Mouse (Mus musculus) left cerebral cortex, postnatal 36 days (tissue): Measurements from ENCODE around the gene Myh9. TPM values are rescaled to one million over a fixed set of nuclear protein-coding genes. Genes with fewer than 3 reads are reported as not detected.
A peak's percentile ranks its signal among the peaks of the same experiment; 100 is the strongest.

Experiments
- DNase-seq, 2 experiments: peaks; one replicate each; pipeline ENCODE4 v3.0.0; 2021 to 2022; ENCODE audit warnings: low spot score in 2 of 2, mixed read lengths in 1 of 2
- intact Hi-C: fragments of 180-260 bp; cut with DNase I; formaldehyde crosslinking; loops from one replicate; pipeline ENCODE4 v1.15.1; 2025
- total RNA-seq, 2 experiments: library from RNA; stranded (reverse); gene quantifications; 2 replicates each; pipeline ENCODE4 v1.2.3; 2021

Gene Myh9
- total RNA-seq, 2 experiments from 2014 or later = 58.0 to 77.6 TPM

DNA sequence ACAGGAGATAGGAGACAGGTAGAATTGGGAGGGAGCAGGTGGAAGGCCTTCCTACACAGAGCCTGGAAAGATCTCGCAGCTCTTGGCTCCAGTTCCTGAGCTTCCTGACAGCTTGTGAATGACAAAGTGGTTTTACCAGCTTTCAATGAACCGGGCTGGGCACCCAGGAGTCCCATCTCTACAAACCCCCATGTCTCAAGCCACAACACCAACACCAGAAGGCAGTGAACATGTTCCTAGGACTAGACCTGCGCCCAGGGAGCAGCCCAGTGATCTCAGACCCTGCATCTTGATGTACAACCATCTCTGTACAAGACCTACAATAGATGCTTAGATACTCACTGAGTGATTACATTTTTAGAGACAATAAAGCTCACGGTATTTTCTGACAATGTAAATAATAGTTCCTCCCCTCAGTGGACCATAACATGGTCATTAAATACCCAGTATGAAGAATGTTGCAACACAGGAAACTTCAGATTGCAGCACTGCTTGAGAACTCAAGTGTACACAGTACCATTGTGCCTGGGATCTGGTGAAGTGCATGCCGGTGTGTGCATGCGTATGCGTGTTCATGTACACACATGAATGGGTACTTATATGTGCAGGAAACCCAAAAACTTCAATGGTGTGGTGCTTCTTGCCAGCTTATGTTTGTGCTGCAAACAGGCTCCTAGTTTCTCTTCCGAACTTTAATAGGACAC lies 10.1 kb downstream of the Myh9 start:
- intact Hi-C loops = no loop called here
- no peak for DNase-seq

DNA sequence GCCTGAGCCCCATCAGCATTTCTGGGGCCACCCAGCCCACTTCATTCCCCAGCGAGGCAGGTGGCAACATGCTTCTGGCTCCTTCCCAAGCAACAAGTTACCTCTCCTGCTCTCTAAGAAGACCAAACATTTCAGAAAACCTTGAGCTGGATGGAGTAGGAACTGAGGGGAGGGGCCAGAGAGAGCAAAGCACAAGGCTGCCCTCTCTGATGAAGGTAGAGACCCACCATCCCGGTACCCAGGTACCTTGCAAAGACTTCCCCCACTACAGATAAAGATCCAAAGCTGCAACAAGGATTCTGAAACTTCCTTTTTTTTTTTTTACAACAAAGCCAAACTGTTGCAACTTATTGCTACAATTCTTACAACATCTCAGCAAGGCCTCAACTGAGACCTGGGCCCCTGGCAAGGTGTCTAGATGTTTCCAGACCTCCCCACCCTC lies 10.8 kb downstream of the Myh9 start:
- no peak for DNase-seq
- intact Hi-C loops = no loop called here

DNA sequence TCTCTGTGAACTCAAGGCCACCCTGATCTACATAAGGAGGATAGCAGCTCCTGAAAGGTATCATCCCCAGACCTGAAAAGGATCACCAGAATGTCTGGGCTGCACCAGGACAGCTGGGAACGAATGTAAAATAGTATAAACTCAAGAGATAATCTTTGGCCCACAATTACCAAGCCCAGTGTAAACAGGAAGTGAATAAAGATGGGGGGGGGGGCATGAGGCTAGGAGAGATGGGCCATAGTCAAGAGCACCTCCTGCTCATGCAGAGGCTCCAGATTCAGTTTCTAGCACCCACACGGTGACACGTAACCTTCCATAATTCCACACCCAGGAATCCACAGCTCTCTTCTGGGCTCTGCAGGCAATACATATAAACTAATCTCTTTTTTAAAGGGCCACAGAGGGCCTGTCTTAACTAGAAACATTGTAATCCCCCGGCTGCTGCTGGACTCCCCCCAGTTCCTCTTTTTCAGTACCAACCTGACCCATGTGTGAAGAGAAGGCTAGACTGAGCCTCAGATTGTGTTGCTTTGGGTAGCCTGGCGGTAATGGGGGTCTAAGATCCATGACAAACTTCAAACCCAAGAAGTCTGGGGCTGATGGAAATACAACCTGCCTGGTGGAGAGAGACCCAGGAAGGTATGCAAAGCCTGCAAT lies 11.4 kb downstream of the Myh9 start:
- no peak for DNase-seq
- intact Hi-C loops = no loop called here

DNA sequence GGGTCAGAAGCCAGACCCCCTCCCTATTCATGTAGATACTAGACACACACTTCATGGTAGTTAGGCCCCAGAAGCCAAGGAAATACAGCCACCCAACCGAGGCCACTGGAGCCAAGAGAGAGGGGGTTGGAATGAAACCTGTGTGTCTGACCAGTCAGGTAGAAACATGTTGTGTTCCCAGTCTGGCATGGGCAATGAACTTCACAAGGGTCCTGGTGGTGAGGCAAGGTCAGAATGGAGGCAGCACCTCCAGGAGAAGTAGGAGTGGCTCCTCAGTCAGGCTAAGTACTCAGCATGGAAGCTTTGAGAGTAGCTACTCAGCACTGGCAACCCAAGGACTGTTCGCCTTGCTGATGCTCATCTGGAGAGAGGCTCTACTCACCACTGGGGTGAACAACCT lies 12.4 kb downstream of the Myh9 start:
- intact Hi-C loops = no loop called here
- no peak for DNase-seq

DNA sequence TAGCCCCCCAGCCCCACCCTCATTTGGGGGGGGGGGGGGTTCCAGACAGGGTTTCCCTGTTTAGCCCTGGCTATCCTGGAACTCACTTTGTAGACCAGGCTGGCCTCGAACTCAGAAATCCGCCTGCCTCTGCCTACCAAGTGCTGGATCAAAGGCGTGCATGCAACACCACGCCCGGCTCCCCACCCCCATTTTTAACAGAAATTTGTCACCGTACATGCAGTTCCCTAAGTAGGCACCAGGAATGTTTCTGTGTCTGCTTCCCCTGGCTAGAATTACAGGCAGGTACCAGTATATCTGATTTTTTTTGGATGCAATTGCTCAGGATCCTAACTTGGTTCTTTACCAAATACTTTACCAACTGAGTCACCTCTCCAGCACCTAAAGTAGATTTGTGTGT lies 13.1 kb downstream of the Myh9 start:
- intact Hi-C loops = no loop called here
- DNase-seq = no peak

DNA sequence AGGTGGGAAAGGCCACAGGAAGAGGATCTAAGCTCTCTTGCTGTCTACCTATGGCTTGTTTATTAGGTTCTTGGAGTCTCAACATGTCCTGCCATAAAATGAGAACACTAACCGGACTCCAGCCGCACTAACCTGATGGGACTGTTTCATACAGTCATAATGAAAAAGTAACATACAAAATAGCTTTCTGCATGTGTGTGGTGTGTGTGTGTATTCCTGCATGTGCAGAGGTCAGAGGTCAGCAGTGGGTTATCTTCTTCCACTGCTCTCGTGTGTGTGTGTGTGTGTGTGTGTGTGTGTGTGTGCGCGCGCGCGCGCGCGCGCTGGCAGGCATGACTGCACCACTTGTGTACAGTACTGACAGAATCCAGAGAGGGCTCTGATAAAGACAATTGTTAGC lies 13.7 kb downstream of the Myh9 start:
- intact Hi-C loops = no loop called here
- DNase-seq = no peak

DNA sequence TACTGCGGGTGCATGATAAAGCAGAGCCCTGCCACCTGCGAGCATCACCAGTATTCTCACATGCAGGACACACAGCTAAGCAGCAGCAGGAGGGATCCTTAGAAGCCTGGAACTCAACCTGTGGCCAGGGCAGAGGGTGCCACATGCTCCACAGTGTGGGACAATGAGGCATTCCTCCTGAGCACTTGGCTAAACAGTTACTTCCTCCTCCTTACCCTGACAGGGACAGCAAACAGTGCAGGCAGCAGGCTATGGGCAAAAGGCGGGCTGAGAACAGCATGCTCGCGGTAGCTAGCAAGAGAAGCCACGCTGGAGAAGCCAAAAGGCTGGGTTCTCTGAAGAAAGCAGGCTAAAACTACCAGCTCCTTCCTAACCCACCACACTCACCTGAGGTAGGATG lies 14.2 kb downstream of the Myh9 start:
- no peak for DNase-seq
- intact Hi-C loops = no loop called here

DNA sequence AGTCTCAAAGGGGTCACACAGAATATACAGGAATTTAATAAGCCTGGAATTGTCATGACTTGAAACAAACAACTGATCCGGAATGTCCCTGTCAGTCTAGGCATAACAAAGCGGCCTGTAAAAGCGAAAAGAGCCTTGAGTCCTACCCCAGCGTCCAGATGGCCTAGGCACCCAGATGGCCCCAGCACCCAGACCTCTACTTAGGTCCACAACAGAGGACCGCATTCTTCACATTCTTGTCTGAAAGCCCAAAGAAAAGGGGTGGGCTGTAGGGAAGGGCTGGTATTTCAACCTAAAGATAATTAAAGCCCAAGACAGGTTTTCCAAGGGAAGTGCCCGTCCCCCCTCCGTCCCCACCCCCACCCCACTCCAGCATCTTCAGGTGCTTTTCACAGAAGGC lies 14.6 kb downstream of the Myh9 start:
- DNase-seq = no peak
- intact Hi-C loops = no loop called here

DNA sequence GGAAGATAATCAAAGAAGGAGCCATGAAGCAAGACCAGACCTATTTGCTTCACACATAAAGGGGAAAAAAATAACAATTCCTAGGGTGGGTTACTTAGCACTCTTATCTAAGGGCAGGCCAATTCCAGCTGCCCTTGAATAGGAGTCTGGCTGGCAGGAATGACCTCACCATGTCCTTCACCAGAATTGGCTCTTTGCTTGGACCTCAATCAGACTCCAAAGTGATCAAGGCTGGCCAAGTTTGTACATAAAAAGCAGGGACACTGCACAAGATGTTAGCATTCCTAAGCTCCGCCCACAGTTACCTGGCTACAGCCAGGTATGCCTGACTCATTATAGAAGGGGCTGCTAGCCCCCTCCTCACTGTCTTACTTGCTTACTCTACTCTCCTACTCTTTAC lies 16.6 kb downstream of the Myh9 start:
- intact Hi-C loops = no loop called here
- no peak for DNase-seq

DNA sequence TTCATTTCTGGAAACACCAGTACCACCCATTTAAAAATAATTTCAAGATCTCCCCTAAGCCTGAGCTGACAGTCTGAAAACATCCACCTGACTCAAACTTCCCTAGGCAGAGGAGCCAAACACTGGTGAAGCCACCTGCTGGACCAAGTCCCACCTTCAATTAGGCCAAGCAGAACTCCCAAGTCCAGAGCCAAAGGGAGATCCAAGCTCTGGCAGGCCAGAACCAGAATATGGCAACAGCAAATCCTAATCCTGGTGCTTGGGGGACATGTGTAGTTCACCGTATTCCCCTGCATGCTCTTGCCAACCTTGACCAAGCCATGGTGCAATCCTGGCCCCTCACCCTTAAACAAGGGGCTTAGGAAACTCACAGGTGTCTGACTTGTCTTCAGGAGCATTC lies 17.7 kb downstream of the Myh9 start:
- DNase-seq = no peak
- intact Hi-C loops = no loop called here

DNA sequence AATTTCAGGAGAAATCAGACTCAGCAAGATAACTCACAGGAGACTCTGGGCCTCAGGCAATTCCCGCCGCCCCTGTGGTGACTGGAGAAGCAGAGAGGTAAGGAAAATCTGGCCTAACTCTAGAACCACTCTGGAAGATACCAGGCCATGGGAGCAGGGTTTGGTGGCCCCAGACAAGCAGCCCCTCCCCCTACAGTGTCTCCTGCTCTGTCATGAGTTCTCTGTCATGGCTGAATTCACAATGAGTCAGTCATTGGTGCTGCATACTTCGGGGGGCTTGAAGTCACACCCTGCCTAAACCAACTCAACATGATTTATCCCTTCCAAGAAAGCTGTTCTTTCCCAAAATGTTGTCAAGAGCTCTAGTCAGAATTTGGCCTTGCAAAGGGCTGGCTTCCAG lies 18.3 kb downstream of the Myh9 start:
- DNase-seq = no peak
- intact Hi-C loops = no loop called here

DNA sequence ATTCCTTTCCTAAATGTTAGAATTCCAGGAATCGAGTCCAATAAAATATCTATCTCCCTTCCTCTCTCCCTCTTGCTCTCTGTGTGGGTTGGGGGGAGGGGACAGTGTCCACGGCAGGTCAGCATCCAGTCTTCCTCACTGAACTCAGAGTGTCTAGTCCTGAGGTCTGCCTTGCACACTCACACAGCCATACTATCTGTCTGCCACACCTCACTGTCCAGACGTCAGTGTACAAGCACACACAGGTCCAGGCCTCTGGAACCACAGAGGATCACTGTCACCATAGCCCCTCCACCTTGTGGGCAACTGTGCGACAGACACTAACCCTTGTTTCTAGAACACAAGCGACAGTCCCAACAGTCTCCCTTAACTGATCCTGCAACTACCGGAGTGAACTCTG lies 18.8 kb downstream of the Myh9 start:
- no peak for DNase-seq
- intact Hi-C loops = no loop called here

DNA sequence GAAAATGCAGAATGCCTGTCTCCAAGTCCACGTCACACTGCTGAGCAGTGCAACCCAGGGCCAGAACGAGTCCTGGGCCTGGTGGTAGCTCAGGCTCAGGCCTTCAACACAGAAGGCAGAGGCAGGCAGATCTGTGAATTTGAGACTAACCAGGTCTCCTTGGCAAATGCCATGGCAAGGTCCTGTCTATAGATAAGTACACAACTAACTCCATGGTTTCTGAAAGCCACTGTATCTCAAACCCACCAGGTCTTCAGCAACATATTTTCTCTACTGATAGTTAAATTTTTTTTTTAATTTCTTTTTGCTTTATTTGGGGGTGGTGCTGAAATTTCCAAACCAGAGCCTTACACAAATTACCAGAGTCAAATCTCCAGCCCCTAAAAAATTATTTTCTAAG lies 19.3 kb downstream of the Myh9 start:
- no peak for DNase-seq
- intact Hi-C loops = no loop called here

DNA sequence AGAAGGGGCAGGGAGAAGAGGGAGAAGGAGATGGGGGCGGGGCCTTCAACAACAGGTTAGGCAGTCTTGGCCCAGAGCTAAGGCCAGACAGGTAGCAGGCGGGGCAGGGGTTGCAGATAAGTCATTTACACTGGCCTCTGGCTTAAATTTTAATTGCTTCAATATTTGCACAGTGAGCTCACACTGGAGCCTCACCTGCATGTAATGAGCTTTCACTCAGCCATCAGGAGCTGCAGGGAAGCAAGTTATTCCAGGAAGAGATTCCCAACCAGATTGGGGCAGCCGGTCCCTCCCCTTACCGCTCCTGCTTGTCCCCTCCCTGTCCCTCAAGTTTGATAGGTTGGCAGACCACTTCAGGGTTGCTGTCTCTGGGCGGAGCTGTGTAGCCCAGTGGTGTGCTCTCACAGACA lies 19.9 kb downstream of the Myh9 start:
- DNase-seq = no peak

DNA sequence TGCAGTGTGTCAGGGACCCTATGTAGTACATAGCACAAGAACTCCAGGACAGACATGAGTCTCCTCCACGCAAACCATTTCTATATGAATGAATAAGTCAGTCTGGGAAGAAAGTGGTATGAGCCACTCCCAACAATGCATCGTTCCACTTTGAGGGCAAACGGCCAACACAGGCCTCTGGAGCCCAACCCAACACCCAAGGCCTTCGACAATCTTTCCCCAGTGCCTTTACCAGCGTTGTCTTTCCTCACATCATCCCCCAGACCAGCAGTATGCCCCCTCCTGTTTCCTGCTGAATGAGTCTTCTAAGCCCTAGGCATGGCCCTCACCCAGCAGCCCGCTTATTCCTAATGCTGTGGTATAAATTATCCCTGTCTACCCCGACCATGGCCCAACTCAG lies 20.6 kb downstream of the Myh9 start:
- no peak for DNase-seq
- intact Hi-C loops = no loop called here

More for the DNA sequence above, 19.9 kb downstream of the Myh9 start:
- intact Hi-C loops = no loop called here

DNA sequence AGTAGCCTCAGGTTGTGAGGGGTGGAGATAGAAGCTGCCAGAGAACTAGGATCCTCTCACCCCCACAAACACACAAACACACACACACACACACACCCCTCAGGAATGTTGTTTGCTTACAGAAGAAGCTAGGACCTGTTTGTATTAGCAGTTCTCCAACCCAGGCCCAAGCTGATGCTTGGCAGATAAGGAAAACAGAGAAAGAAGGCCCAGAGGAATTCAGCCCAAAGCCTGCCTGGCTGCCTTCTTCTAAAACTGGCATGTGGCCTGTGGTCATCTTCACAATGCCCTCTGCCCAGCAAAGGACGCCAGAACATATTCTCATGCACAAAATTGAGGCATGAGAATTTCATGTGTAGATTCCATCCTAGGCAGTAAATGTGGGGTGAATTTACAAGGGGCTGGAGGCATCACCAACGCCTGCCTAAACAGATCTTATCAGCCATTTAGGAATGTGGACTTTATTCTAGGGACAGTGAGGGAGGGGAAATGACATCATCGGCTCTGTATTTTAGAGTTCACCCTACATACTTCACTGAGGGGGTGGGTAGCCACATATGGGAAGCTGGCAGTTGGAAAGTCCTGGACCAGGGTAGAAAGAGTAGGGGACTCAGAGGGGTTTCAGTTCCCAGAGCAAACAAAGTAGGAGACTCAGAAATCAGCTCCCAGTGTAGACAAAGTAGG lies 21.4 kb downstream of the Myh9 start:
- intact Hi-C loops = no loop called here
- DNase-seq = no peak

DNA sequence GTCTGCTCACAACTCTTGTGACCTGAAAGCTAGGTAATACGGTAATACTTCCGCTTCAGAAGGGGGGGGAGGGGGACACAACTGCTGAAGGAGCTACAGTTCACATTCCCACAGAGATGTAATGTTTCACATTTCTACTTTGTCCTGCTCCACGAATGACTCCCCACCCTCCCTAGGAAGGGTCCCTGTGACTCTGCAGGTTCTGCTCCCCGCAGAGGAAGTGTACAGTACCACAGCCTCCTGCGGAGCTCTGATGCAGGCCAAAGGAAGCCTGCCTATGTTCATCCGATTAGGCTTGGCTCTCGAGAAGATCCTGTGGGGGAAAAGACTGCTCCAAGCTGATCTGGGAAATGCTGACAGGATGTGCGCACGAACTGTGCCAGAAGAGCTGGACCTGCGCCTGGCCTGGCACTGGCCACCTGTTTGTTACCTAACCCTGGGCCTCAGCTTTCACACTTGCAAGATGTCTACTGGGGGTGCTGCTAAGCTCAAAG lies 22.0 kb downstream of the Myh9 start:
- peak; percentile 52 to 61 for DNase-seq
- intact Hi-C loops = no loop called here

DNA sequence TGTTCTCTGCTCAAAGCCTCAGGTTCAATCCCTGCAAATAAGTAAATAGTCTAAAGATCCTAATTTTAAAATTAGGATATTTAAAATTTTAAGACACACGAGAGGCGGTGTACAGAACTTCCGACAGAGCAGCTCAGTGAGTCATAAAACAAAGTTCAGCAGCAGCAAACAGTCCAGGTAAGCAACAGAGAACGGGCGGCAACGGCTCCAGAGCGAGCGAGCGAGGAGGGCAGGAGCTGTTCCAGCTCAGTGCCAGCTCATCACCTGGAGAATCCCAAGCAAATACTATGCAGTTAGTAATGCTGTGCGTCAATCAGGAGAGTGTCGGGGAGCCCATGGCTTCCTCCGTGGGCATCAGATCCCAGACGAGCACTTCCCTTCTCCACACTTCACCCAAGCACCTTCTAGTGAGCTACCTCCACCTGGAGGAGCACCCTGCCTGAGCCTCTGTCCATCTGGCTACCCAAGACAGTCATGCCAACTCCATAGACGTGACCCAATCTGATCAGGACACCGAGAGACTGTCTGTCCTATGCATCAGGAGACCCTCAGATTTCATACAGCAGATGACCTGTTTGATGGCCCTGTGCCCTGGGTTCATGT lies 23.3 kb downstream of the Myh9 start:
- DNase-seq = no peak
- intact Hi-C loops = no loop called here

DNA sequence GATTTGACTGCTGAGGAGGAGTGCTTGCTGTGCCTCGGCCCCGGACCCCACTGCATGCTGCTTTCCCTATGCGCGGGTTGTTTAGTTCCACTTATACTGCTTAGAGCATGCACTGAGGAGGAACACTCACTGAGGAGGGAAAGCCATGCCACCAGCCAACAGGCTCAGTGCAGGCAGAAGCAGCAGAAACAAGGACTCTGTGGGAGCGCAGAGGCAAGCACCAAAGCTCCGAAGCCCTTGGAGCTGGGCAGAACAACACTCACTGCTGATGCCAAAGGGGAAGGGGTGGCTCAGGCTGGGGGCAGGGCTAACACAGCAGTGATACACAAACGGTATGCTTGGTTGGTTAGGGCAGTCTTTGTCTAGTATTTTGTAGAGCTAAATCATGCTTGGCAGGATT lies 24.6 kb downstream of the Myh9 start:
- intact Hi-C loops = no loop called here
- no peak for DNase-seq

DNA sequence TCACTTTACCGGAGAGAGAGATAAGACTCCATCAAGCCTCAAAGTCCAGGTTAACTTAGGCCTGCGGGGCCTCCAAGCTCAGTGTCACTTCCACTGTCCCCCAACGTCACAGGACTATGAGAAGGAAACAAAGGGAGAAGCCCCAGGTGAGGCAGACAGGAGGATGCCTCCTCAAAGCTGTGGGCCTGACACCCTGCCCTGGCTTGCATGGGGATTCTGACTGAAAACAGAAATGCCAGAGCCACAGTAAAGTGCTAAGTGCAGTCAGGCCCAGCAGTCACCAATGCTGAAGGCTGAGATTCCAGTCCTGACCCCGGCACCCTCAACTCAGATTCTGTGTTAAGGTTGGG lies 25.4 kb downstream of the Myh9 start:
- intact Hi-C loops = no loop called here
- DNase-seq = no peak
